Mouse (Mus musculus) CD8-positive naive resting alpha-beta T cell, adult 57 days (primary cell): ENCODE data around the gene Foxj1. TPM values are rescaled to one million over a fixed set of nuclear protein-coding genes. Genes with fewer than 3 reads are reported as not detected.

ENCODE experiments used
- total RNA-seq: library from RNA; stranded (reverse); gene quantifications from one replicate; pipeline ENCODE4 v1.2.4, GENCODE M21; 2023

Foxj1 gene
- not detected for total RNA-seq

DNA sequence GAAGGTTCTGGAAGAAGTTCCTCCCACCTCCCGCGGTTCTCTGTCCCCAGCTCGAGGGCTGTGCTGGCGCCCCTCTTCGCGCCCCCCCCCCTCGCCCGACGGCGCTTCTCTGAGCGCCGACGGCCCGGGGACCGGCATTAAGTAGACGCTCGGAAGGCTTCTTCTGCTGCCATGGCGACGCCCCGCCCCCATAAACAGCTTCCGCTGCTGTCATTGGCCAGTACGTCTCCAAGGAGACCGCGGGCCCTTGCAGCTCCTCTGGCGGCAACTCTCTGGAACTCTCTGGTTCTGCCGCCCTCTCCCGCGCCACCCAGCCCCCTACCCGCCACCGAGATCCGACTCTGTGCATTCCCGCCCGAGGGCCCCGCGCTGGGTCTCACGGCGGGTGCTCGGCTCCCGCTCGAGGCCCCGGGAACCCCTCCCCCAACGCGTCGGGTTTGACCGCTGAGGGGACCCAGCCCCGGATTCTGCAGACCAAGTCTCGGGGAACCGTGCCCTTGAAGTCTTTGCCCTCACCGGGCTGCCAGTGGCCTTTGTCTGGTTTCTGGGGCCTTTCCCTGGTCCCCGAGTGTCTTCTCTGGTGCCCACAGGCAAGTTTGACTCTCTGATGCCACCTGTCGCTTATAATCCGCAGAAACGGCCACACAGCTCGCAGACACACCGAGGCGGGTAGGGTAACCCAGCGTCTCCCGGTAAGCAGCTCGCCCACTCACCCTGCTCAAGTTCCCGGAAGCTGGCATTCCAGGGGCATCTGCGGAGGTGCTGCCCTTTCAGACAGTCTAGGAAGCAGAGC is at the start of gene Foxj1:
TSS of gene Foxj1 (minus strand) at position 156 of the 793 bp plus-strand sequence.

DNA sequence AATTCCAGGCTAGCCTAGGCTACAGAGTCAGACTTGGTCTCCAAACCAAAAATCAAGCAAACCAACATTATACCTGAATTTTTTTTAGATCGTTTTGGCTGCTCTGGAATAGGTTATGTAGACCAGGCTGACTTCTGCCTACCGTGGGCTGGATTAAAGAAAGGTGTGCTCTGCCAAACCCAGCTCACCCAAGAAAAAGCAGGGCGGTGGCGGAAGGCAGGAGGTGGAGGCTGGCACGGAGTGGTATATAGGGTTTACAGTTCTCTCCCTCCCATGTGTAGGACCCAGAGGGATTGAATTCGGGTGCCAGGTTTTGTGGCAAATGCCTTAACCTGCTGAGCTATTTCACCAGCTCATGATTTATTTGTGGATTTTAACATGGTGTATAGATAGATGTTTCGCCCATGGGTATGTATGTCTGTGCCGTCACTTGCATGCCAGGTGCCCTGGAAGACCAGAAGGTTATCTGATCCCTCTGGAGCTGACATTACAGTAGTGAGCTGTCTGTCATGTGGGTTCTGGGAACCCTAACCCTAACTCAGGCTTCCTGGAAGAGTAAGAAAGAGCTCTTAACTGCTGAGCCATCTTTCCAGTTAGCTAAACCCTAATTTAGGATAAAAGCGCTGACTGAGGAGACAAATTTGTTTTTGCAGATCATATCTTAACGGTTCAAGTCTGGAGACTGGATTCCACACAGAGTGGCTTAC is 28.0 kb downstream of the Foxj1 start, which contains the start of gene Exoc7:
TSS of gene Exoc7 (minus strand) at position 215 of the 707 bp plus-strand sequence.

DNA sequence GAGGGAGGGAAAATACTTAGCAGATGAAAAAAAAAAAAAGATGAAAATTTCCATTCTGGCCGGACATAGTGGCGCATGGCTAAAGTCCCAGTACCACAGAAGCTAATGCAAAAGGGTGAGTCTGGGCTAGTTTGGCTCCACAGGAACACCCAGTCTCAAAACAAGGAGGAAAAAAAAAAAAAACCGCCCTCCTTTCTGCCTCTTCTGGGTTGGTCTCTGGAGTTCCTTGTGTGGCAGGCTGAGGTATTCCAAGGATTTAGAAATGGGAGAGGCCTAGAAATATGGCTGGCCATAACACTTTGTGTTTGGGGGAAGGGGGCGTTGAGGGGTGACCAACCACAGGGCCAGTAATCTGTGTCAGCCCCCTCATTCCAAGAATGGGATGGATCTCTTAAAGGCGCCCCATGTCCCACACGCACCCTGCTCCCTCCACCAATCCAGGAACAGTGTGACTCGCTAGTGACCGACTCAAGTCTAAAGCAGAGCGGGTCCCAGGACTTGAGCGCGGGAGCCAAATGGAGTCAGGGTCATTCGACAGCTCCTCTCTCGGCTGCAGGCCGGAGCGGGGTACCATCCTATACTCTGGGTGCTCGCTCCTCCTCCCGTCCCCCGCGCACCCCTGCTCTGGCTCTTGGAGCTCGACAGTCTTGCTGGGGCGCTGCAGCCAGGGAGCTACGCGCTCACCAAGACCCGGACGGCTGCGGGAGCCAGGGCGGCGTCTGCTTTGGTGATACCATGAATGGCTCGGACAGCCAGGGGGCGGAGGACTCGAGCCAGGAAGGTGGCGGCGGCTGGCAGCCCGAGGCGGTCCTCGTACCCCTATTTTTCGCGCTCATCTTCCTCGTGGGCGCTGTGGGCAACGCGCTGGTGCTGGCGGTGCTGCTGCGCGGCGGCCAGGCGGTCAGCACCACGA is 54.2 kb downstream of the Foxj1 start, which contains the start of gene Galr2:
TSS of gene Galr2 (plus strand) at position 189 of the 913 bp plus-strand sequence.

Other genes starting within 250 kb of the Foxj1 start
- 162 TPM for gene Wbp2, start 248.4 kb downstream of the Foxj1 start, total RNA-seq
- 1.2 TPM for gene Trim47, start 208.2 kb downstream of the Foxj1 start, total RNA-seq
- 30.8 TPM for gene Trim65, start 204.3 kb downstream of the Foxj1 start, total RNA-seq
- gene Mrpl38, start 196.5 kb downstream of the Foxj1 start, total RNA-seq = 58.7 TPM
- gene Fbf1, start 167.2 kb downstream of the Foxj1 start, total RNA-seq = 31.6 TPM
- 37.4 TPM for gene Ten1, start 136.5 kb downstream of the Foxj1 start, total RNA-seq
- 35.3 TPM for gene Acox1, start 136.4 kb downstream of the Foxj1 start, total RNA-seq
- gene Evpl, start 97.3 kb downstream of the Foxj1 start, total RNA-seq = 0.21 TPM
- 62.3 TPM for gene Srp68, start 61.2 kb downstream of the Foxj1 start, total RNA-seq
- gene Galr2, start 54.5 kb downstream of the Foxj1 start, total RNA-seq = not detected
- 53.4 TPM for gene Exoc7, start 28.2 kb downstream of the Foxj1 start, total RNA-seq
- 10.5 TPM for gene Rnf157, start 77.6 kb upstream of the Foxj1 start, total RNA-seq
- 101 TPM for gene Ubald2, start 98.7 kb upstream of the Foxj1 start, total RNA-seq
- gene Qrich2, start 130.8 kb upstream of the Foxj1 start, total RNA-seq = not detected
- 81.2 TPM for gene Prpsap1, start 158.8 kb upstream of the Foxj1 start, total RNA-seq
- gene Sphk1, start 195.5 kb upstream of the Foxj1 start, total RNA-seq = 0.12 TPM
- 22.7 TPM for gene Ube2o, start 246.0 kb upstream of the Foxj1 start, total RNA-seq